Mouse (Mus musculus) ES-E14 (cell line): ENCODE results near the gene Bbs4.

Source experiments
- CHD2 ChIP-seq: IDR thresholded peaks from 2 replicates; pipeline ENCODE4 v1.6.1; 2014; ENCODE audit warnings: mild to moderate bottlenecking, low read depth, low read length, inconsistent platforms
- MAFK ChIP-seq: IDR thresholded peaks from 2 replicates; pipeline ENCODE4 v1.6.1; 2014; ENCODE audit warnings: mild to moderate bottlenecking, low read depth, low read length, inconsistent platforms; ENCODE audit not compliant: insufficient read depth
- ZC3H11A ChIP-seq: IDR thresholded peaks from 2 replicates; pipeline ENCODE4 v1.6.1; 2012; ENCODE audit warnings: low read depth, mild to moderate bottlenecking, inconsistent platforms, low read length, borderline replicate concordance

DNA sequence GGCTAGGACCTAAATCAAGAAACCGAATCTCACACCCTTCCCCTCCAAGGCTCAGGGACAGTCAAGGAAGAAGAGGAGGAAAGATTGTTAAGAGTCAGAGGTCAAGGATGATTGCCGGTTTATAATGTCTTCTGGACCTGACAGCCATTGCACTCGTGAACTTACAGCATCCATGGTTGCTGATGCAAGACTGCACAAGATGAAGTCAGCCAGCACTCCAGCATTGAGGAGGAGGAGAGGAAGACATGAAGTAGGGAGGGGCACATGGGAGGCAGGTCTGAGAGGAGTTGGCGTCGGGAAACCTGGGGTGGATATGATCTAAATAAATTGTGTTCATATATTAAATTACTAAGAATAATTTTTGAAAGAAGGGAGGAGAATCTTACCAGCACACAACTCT, 74.6 kb downstream of the Bbs4 start:
- TF ChIP-seq MAFK (no peak), ZC3H11A (no peak), CHD2 (no peak)
